Mouse (Mus musculus): ENCODE results near the gene Dusp5.

Dusp5 gene

DNA sequence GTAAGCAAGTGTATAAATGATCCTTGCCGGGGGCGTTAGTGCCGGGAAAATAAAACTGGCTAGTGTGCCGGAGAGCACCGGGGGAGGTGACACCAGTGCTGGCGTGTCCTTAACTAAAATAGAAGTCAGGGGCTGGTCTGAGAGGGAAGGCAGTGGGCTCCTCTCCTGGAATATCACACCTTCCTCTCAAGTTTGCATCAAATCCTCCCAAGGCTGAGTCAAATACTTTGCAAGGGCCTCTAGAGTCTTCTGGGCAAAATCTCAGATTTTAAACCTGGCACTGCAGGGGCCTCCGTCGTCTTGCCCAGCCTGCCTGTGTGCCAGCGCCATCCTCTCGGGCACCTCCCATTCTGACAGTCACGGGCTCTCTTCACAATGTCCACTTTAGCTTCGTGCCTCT lies 22.1 kb downstream of the Dusp5 start:
- DNase-seq: no peak

DNA sequence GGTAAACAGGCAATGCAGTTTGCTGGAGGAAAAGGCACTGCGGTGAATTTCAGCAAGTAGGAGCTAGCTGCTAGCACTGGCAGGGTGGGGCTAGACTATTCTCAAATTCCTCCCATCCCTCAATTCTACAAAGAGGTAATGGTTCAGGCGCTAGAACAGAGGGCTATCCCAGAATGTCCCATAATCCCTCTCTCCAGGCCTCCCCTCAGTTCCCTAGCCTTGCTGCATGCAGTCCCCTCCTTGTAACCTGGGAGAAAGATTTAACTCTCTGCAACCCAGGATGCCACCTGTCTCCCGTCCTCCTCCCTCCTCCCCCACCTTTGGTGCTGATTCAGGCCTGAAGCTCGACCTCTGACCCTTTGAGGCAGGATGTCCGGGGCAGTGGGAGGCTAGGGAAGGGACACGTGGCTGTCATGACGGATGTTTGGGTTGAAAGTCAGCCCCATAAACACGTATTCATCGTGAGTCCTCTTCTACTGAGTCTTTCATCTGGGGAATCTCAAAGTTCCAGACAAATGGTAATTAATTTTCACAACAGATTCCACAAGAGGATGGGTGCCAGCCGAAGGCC lies 23.4 kb downstream of the Dusp5 start:
- no peak for DNase-seq

DNA sequence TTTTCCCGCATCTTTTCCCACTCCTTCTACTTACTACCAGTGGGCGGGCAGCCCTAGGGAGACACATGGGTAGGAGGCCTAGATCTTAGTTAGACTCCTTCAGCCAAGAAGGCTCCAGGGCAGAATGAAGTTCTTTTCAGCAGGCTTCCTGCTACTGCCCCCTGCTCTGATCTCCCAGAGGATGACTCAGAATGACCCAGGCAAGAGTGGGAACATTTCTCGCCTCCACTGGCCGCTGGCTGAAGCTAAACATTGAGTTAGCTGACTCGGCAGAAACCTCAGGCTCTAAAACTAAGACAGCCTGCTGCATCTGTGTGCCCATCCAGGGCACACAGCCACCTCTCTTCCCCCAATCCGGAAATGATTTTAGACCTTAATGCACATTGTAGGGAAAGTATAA lies 23.9 kb downstream of the Dusp5 start:
- no peak for DNase-seq

DNA sequence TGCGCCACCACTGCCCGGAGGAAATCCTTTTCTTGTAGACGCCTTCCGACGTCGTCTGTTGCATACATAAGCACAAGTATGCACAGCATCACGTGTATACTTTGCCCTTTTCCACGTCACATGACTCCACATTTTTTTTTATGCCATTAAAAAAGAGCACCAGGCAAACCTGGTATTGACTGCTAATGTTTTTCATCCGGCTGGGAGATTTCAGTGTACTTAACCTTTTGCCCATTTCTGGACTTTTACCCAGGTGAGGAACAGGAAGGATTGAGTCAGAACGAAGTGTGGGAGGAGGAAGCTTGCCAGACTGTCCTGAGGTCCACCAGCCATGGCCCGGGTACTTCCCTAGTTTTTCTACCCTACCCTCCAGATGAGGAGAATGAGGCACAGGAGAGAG lies 25.5 kb downstream of the Dusp5 start:
- no peak for DNase-seq

DNA sequence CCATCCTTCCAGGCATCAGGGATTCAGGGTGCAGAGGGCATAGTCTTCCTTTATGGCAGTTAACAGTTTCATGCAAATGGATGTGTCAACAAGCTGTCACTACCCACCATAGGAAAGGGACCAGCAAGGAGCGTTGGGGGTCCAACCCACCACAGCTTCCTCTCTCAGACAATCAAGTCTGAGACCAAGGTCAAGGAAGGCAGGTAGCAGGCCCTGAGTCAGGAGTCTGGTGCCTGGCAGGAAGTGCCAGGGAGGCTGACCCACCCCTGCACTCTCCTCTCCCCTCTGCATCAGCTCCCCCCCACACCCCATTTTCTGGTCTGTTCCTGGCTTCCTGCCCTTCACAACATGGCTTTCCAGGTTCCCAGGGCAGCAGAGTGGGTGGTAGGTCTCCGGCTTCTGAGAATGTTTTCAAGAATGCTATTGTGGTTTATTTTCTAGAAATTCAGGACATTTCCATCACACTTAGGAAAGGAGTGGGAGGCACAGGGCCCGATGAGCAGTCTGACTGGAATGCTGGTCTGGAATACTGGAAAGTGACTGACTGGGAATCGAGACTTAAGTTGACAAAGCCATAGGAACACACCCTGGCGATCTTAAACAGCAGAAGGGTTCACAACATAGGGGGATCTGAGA lies 26.2 kb downstream of the Dusp5 start:
- no peak for DNase-seq

DNA sequence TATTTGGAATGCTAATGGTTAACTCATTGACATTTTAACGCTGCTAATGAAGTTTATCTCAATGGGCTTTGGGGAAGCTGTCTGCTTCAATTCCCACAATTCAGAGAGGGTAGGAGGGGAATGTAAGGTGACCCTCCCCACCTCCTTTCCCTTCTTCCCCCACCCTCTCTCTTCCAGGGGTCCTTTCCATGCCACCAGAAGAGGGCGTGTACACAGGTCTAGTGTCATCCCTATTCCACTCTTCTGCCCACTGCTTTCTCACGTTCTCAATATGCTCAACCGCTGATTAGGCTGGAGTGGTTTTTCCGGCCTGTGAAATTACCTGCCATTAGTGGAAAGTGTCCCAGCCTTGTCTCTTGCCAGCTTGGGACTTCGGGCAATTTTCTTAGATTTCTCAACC lies 27.9 kb downstream of the Dusp5 start:
- no peak for DNase-seq

DNA sequence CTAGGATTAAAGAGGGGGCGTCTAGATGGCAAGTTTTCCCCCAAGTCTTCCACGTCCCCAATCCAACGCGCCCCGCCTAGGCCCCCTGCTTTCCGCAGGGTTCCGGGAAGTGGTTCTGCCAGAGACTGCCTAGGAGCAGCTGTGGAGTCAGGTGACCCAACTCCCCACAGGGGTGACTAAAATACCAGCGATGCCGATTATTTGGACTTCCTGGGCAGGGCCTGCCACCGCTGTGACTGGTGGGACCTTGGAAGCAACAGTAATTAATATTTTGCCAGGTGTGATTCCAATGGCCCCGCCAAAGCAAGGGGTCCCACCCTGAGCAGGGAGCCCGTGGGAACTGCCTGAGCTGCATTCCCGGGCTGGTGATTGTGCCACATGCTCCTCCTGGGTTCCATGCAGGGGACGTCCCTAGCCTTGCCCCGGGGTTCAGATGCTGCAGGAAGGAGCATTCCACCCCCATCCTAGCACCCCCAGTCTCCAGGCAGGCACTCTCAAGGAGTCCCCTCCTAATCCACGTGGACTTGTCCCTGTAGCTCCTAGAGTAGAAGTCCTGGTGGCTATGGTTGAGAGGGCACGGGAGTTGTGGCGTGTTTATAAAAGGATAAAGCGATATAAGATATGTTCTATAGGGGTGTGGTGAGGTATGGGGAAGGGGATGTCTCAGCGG lies 28.5 kb downstream of the Dusp5 start:
- DNase-seq: no peak

DNA sequence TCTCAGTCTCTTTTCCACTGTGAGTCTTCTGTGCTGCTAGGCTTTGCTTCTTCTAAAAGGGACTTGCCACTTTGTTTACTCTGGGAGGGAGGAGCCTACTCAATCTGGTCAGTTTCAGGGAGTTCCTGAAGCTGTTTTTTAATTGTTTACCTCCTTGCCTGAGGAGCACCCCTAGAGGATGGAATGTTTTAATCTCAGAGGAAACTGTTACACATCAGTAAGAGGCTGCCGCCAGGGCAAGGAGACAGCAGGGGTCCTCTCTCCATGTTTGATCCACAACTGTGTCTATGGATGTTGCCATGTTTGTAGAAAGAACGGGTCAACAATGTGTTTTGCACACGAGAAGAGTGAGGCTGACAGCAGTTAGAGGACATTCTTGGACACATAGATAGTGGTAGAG lies 31.5 kb downstream of the Dusp5 start:
- no peak for DNase-seq

DNA sequence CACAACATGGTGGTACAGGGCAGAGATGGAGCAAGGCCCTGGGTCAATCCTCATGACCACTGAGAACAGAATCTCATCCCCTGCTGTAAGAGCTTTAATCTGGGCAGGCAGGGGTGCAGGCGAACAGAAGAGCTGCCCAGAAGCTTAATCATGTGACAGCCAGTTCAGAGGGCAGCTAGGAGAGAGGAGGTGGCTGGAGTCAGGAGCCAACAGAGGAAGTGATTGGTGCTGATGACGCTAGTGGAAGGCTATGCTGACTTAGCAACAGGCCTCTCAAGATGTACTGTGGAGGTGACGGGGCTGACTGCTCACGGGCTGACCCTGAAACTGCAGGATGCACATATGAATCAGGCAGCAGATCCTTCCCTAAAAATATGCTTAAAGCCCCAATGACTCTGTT lies 35.3 kb downstream of the Dusp5 start:
- no peak for DNase-seq

DNA sequence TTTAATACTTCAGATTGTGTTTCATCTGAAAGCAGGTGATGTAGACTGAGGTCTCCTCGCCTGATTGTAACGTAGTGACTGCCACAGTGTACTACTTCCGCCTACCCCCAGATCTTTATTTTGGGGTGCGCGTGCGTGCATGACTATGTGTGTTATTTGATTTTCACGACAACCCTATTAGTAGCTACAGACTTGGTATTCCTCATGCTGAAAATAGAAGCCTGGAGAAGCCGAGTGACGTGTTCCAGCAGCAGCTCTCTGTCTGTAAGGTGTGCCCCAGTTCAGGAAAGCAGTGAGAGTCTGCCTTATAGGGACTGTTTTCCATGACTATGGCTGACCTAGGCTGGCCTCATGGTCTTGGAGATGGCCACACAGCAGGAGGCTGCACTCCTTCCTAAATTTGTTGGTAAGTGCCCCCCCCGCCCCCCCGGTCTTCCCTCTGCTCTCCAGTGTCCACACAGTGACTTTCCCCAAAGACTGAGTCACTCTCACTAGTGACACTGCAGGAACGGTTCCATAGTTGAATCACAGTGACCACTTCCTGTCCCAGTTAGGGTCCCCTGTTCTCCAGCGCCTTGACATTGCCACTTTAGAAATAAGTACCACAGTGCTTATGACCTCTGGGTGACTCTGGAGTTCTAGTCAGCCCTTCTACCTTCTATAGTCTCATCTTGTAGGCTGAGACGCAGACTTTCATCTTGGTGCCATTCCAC lies 36.8 kb downstream of the Dusp5 start:
- DNase-seq: no peak

DNA sequence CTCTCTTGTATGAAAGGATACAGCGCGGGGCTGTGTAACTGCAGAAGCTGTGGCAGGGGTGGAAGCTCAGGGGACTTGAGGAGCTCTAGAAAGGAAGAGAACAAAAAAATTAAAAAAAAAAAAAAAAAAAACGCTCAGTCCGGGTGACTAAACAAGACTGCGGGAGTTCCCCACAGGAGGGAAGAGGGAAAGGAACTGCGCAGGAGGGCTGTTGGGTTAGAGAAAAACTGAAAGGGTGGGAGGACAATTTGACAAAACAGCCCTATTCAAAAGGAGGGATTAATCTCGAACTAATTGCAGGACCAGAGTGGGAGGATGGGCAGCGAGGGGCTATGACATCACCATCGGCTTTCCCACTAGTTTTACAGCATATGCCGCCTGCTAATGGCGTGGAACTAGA lies 39.0 kb downstream of the Dusp5 start:
- no peak for DNase-seq

DNA sequence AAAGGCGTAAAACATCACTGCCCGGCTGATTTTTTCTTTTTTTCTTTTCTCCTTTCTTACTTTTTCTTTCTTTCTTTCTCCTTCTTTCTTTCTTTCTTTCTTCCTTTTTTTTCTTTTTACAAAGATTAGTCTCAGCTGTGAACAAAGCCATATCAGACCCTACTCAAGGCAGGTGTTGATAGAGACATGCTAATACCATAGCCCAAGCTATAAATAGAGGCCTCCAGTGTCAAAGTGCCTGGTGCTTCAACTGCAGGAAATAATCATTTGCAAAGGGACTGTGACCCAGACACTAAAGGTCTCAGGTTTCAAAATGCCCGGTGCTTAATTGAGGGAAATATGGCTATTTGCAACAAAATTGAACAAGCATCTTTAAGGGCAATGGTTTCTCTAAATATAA lies 39.6 kb downstream of the Dusp5 start:
- DNase-seq: no peak

DNA sequence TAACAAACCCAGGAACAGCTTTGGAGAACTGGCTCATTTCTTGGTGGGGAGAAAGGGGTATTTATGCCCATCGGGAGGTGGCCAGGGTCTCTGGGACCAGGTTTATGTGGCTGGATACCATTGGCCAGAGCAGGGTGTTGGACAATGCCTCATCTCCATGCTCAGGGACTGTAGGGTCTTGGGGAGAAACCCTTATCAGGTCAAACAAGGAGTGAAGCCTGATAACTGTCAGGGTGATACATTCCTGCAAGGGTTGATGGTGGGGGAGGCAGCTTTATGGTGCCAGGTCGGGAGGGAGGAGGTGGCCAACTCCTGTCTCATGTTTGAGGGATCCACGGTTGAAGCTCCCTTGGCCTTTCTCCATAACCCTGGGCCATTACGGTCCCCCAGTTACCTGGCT lies 42.1 kb downstream of the Dusp5 start:
- DNase-seq: no peak

DNA sequence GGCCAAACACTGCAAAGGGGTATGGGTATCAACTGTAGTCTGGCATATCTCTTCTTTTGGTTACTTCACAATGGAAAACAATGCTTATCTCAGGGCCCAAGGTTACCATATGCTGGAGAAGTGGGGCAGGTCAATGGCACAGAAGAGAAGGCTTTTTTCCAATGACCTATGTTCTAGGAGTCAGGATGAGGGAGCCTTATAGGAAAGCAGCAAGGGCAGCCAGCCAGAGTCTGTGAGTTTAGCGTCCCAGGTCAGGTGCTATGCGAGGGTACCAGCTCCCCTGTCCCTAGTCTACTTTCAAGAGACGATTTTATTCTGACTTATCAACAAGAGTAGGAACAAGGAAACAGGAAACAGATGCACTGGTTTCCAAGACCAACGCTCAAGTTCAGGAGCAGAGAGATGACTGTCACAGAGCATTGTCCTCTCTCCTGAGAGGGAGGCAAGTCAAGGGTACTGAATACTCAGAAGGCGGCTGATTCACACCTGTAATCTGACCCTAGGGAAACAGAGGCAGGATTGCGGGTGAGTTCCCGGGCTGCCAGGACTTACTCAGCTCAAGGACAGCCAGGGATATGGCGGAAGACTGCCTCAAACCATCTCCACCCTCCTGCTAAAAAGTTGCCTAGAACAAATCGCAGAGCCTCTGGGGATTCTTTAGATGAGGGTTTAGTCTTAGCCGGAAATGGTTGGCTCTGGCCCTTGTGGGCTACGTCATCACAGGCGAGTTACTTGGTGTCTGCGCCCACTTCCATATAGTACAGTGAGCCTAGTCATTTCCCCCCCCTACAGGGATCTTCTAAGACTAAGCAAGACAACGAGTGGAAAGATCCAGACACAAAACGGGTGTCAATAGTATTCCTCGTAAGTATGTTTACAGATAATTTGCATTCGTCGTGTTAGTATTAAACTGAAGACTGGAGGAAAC lies 42.9 kb downstream of the Dusp5 start:
- DNase-seq: no peak

DNA sequence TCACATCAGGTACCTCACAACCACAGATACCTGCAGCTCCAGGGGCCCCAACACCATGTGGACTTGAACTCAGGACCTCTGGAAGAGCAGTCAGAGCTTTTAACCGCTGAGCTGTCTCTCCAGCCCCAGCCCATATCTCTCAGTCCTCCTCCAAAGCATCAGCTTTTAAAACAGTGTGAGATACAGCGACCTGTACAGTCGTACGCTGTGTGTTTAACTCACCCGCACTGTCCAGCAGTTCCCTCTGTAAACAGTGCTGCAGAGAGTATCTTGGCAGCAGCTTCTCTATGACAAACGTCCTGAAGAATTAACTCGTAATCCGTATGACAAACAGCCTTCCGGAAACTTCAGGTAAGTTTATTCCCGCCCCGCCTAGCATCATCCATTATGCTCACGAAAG lies 43.7 kb downstream of the Dusp5 start:
- DNase-seq: no peak

DNA sequence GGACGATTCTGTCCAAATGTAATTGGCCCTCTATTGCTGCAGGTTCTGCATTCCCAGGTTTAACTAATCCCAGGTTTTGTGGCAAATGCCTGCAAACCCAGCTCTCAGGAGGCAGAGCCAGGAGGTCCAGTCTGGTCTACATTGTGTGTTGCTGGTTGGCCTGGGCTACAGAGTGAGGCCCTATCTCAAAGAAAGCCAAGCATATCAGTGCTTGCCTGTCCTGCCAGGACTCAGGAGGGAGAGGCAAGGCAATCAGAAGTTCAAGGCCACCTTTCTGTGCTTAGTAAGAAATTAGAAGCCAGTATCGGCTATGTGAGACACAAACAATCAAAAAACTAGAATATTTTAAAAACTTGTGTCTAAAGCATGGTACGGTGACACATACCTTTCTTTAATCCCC lies 44.2 kb downstream of the Dusp5 start:
- DNase-seq: no peak

DNA sequence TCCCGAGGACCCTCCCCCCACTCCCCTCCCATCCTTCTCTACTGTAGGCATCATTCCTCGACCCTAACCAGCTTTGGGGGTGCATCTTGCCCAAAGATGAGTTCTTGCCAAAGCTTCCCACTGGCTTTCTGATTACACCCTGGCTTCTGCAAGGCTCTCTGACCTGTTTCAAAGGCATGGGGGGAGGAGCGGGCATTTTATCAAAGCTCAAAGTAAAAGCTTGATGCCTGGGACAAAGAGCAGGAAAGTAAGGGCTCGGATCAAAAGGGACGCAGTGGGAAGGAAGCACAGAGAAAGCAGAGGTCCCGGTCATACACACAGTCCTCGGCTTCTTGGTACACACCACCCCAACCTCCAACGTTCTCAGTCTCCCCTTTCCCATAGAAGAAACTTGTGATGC lies 45.2 kb downstream of the Dusp5 start:
- DNase-seq: no peak

DNA sequence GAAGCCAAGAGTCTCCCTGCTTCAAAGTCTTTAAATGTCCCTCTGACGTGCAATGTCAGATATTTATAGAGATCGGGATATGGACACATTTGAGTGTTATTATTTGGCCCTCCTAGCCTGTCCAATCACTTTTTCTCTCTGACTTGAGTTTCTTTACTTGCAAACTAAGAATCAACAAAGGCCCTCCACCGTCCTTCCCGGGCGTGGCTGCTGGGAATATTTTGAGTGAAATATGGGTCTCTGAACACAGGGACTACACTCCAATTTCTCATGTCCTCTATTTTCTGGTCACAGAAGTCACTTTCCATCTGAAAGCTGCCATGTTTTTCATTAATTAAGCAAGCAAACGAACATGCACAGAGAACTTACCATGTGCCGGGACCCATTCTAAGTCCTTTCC lies 45.6 kb downstream of the Dusp5 start:
- DNase-seq: no peak

DNA sequence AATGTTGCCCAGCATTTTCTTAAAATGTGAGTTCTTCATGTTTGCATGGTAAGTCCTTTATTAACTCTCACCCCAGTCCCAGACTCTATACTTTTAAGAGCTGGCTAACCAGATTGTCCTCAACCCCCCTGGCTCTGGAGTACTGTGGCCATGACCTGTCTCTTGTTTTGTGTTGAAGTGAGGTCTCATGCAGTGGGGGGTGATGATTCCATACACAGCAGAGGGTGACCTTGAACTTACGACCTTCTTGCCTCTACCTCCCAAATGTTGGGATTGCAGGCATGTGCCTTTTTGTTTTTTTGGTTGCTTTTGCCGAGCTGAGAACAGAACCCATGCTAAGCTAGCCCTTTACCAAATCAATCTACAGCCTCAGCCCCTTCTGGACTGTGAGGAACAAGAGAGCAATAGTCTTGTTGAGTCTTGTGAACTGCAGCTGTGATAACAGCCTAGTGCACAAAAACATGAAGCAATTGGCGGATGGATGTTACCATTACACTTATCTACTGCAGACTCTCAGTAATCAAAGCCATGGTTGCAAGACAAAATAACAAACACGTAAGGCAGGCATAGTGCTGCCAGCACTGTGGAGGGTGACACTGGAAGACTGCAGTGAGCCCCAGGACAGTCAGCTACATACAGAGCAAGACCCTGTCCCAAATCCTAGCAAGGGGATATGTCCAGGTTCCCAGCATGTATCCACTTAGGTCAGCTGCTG lies 46.5 kb downstream of the Dusp5 start:
- DNase-seq: no peak

DNA sequence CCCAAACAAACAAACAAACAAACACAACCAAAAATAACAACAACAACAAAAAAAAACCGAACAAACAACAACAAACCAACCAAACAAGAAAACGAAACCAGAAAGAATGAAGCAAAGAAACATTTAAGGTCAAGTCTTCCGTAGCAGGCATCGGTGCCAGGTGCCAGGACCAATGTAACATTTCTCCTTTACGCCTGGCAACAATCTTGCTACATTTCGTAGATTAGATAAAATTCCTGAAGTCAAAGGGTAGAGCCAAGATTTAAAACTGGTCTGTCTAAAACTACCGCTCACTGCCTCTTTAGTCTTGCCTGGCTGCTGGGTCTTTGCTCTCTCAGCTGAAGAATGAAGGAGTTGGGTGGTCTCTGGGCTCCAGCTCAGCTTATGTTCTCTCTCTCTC lies 47.2 kb downstream of the Dusp5 start:
- DNase-seq: no peak

DNA sequence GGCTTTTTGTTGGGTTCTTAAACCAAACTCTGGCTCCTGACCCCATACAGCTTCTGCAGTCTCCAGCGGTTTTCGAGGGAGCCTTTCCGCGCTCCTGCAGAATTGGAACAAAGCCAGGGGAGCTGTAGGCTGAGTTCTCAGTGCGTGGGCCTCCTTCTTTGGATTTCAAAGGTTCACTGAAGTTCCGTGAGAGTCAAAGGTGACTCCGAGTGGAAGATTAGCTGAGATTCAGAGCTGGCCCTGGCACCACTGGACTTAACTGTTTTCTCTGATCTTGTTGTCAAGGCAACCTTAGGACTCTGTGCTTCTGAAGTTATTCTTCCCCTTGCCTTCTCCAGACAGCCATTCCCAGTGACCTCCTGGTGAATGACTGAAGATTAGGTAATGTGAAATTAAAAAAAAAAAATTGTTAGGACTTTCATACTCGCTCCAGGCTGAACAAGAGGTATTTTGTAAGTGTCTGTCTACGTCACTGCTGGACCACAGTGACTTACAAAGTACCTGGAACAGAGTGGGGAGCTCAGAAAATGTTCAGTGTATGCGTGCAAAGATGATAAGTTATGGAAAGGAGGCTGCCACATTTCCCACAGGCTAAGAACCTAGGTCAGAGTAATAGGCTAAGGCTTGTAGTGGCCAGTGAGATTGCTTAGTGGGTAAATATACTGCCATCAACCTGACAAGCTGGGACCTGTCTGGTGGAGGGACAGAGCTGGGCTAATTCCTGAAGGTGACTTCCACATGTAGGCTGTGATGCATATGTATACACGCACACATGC lies 48.3 kb downstream of the Dusp5 start:
- no peak for DNase-seq

Measured in cerebellum, adult 11 months (tissue).